Mouse (Mus musculus): Measurements from ENCODE around the gene Il3ra. TPM values are rescaled to one million over a fixed set of nuclear protein-coding genes. Genes with fewer than 3 reads are reported as not detected.

Il3ra gene
- 10 to 100 TPM; 26.5 to 46.3 TPM for polyA plus RNA-seq (2012; fragmentation: generic; extraction: Trizol)

GRCm38 (mm10) chr14:14345948-14346812, at the start of gene Il3ra:
Gene Il3ra (plus strand): TSS chr14:14346275.

GRCm38 (mm10) chr14:14322528-14322927, 23.5 kb upstream of the Il3ra start, which contains the start of gene Olfr31:
Gene Olfr31 (plus strand): TSS chr14:14322828.

GRCm38 (mm10) chr14:14400998-14401397, 54.9 kb downstream of the Il3ra start, which contains the start of gene Olfr721-ps1:
Gene Olfr721-ps1 (plus strand): TSS chr14:14401298.

Other genes with a start within 250 kb of the Il3ra start
- gene Psmd6, start 225.3 kb upstream of the Il3ra start, polyA plus RNA-seq (2012; fragmentation: generic; extraction: Trizol) = 10 to 100 TPM; 14.3 to 65.5 TPM
- gene Olfr720, start 159.4 kb upstream of the Il3ra start, polyA plus RNA-seq (2012; fragmentation: generic; extraction: Trizol) = not detected
- gene Olfr31, start 23.4 kb upstream of the Il3ra start, polyA plus RNA-seq (2012; fragmentation: generic; extraction: Trizol) = under 1 TPM in 1 of 2 experiments, not detected in 1; 0.02 TPM
- not detected for gene Olfr721-ps1, start 55.0 kb downstream of the Il3ra start, polyA plus RNA-seq (2012; fragmentation: generic; extraction: Trizol)

Measured in C3H10T1/2 (cell line).